Mouse (Mus musculus) embryo, embryonic 10 days (tissue): ENCODE measurements around the gene Parp12.

Source experiments
- DNase-seq: peaks from one replicate; pipeline ENCODE4 v3.0.0-alpha.2; 2015; ENCODE audit warnings: low spot score

Gene Parp12

GRCm38 (mm10) chr6:39058389-39058788, 59.8 kb downstream of the Parp12 start:
- no peak for DNase-seq

DNA sequence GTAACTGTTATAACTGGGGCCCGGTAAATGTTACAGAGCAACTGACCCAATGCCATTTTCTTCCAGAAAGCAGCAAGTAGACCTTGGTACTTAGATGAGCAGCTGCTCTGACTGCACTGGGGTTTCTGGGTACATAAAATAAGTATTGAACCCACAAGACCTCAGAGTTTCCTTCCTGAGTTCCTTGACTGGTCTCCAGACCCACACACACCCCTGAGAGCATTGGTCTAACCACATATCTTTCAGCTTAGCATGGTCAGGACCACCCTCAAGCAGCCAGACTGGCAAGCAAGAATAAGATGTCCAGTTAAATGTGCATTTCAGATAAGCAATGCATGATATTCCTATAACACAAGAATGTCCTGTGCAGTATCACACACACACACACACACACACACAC, 61.0 kb downstream of the Parp12 start:
- no peak for DNase-seq

DNA sequence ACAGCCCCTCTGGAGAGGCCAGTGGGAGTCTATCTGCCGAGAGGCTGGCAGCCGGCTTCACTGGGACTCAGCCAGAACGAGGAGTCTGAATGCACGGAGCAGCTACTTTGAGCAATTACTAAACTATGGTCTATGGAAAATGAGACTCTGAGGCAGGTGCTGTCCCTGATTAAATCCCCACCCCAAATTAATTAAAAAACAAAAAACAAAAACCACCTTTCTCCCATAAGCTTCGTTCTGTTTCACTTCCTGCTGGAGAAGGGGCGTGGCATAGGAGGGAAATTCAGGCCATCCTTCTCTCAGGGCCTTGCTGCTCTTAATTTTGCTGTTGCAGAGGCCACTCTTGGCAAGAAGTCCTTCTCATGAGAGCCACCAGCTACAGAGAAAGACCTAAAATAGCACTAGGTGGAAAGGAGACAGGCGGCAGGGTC, 62.3 kb downstream of the Parp12 start:
- DNase-seq: no peak

GRCm38 (mm10) chr6:39054878-39055508, 63.2 kb downstream of the Parp12 start:
- DNase-seq: no peak

- no peak for DNase-seq
Measured at GRCm38 (mm10) chr6:39054206-39054864, 63.8 kb downstream of the Parp12 start.

DNA sequence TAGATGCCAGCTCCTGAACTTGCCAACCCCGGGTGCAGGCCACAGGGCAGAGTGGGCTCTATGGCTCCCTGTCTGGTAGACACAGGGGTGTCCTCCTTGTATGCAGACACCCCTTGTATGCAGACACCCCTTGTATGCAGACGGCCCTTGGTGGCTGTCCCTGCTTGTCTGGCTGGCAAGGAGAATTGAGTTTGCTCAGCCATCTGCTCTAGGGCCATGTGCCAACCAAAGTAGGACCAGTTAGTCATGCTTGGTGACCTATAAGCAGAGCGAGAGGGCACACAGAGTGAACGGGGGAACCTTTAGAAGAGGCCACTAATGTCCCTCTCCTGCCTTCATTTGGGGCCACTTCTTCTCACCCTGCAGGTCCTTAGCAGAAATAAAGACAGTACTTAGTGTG, 65.5 kb downstream of the Parp12 start:
- no peak for DNase-seq

GRCm38 (mm10) chr6:39051799-39052556, 66.2 kb downstream of the Parp12 start:
- DNase-seq: no peak

- no peak for DNase-seq
Measured at GRCm38 (mm10) chr6:39050836-39051235, 67.3 kb downstream of the Parp12 start.

GRCm38 (mm10) chr6:39049141-39049540, 69.0 kb downstream of the Parp12 start:
- DNase-seq: no peak

DNA sequence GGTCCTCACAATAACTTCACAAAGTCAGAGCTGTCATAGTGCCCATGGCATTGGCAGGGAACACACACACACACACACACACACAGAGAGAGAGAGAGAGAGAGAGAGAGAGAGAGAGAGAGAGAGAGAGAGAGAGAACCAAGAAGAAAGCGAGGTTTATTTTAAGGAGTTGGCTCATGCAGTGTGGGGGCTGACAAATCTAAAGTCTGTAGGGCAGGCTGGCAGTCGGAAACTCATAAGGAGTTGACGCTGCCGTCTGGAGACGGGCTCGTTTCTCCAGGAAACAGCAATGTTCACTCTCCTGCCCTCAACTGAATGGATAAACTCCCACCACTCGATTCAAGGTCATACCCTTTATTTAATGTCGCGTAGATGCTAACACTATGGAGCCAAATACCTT, 77.7 kb downstream of the Parp12 start:
- DNase-seq: no peak
